Mouse (Mus musculus) left cerebral cortex, adult 8-10 months (tissue): ENCODE data around the gene Rpp25. TPM values are rescaled to one million over a fixed set of nuclear protein-coding genes. Genes with fewer than 3 reads are reported as not detected.

Experiments used
- DNase-seq, 2 experiments: peaks; one replicate each; pipeline ENCODE4 v3.0.0; 2022; ENCODE audit warnings: low spot score in 2 of 2
- total RNA-seq, 4 experiments: library from RNA; stranded (reverse); gene quantifications; 2 replicates each; pipeline ENCODE4 v1.2.4; 2022

The Rpp25 gene
- total RNA-seq, 4 experiments from 2014 or later = 16.0 to 19.5 (median 17.7) TPM

DNA sequence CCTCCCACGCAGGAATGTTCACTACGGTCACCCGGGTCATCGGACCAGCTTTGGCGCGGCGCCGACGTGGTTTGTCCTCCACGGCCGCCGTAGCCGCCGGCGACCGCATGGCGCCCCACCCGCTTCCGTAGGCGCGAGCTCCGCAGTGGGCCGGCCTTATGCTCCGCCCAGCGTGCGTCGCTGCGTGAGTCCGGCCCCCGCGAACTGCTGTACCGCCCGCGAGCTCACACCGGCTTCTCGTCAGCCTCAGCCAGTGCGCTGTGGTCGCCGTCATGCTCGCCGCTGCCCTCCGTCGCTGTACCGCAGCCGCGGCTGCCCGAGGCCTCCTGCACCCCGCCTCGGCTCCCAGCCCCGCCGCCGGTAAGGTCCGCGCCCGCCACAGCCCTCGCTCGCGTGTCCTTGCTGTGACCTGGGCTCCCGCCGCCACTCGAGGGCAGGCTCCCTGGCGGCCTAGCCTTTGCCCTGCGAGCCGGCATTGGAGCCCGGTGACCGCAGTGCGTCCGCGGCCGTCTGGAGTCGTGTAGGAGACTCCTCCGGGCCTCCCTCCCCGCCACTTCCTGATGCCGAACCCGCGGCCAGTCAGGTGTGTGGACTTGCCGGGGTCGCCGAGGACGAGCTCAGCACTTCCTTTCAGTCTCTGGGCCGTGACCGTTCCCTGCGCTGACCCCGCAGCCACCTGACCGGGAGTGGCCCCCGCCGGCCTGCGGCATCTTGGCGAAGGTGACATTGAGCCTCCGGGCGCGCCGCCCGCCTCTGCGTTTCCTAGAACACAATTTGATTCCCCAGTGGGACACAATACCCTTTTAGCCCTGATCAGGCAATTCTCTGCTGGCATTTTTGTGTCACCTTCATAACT is 17.5 kb downstream of the Rpp25 start, which contains the start of gene Cox5a:
Gene Cox5a (plus strand): TSS at position 219 of the 856 bp plus-strand sequence.
- DNase-seq = peak; percentile 93 to 94

DNA sequence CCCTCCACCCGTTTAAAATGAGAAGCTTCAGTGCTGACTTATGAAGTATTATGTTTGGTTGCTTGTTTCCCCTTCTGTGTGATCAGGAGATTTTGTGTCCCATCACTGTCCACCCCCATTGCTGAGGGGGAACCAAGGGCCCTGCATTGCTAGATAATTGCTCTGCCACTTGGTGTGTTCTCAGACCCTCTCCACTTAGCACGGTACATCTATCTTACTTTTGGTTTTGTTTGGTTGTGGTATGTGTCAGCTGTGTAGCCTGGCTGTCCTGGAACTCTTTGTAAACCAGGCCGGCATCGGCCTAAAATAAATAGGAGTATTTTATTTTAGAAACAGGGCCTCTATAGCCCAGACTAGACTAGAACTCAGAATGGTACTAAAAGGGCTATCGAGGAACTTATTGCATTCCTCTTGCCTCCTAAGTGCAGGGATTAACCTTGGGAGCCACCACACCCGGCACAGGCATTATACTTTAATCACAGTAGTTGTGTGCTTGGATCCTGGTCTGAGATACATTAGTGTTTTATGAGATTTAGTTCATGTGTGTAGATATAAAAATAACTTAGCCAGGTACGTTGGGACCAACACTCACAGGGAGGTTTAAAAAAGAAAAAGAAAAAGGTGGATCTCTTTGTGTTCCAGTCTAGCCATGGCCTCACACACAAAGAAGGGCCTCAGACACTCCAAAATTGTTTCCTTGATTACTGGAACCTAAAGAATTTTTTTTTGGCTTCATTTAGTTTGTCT is 18.5 kb downstream of the Rpp25 start:
- no peak for DNase-seq

DNA sequence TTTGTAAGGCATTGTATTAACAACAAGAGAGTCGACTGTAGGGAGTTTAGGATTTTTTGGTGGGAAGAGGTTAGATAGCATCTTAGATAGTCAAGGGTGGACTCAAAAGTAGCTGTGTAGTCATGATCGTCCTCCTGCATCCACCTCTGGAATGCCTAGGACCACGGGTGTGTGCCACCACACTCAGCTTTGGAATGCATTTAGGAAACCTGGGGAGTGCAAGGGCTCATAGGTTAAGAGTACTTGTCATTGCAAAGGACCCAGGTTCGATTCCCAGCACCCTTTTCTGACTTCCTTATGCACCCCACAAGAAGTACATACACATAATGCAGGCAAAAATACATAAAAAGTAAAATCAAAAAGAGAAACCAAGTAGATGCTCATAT is 19.0 kb downstream of the Rpp25 start:
- no peak for DNase-seq

DNA sequence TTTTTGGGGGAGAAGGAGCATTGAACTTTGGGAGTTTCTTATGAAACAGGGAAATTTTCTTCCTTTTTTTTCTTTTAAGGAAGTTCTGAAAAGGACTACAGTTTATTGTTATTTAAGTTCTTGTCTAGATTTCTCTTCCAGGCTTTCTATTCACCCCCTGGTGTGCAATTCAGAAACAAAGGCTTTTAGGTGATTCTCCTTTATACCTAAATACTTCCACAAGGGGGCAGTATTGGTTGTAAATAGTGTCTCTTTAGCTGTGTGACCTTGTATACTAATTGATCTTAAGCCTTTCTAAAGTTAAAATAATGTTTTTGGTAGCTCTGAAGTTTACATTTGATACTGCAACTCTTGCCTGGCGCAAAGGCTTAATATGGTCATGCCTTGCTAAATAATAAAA is 19.9 kb downstream of the Rpp25 start:
- no peak for DNase-seq

DNA sequence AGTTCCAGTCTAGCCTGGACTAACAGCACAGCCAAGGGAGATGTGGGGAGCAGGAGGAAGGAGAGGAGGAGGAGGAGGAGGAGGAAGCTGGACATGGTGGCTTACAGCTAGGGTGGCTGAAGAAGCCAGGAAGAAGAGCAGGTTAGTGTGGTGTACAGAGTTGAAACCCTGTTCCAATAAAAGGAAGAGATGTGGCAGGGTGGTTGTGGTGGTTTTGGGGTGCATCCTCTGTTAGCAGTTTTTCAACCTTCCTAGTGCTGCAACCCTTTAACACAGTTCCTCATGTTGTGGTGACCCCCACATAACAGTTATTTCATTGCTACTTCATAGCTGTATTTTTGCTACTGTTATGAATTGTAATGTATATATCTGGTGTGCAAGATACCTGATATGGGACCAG is 20.6 kb downstream of the Rpp25 start:
- no peak for DNase-seq

DNA sequence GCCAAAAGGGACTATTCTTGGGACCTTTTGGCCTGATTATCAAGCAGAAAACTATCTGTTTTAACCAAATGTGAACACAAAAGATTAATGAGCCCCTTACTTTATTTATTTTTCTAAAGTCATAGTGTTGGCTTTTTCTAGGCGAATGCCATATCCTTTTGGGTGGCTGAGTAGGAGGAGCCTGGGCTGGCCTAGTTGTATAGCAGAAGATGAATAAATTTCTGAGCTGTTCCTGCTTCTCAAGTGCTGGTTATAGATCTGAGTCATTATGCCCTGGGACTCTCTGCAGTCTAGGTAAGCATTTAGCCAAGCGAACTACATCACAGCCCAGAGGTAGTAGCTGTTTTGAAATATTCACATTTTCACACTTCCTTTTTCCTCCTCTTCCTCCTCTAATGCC is 21.7 kb downstream of the Rpp25 start:
- DNase-seq = no peak

DNA sequence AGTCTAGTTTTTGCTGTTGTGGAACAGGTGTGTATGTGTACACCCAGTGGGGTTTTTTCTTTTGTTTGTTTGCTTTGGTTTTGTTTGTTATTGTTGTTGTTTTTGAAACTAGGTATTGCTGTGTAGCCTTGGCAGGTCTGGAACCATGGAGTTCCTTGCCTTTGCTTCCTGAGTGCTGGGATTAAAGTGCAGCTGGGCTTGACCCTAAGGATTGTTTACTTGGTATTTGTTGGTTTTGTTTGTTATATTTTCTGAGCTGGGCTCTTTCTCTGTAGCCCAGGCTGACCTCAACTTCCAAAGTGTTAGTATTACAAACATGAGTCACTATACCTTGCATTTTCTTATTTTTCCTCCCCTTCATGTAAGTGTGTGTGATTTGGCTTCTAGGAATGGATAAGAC is 22.6 kb downstream of the Rpp25 start:
- no peak for DNase-seq

DNA sequence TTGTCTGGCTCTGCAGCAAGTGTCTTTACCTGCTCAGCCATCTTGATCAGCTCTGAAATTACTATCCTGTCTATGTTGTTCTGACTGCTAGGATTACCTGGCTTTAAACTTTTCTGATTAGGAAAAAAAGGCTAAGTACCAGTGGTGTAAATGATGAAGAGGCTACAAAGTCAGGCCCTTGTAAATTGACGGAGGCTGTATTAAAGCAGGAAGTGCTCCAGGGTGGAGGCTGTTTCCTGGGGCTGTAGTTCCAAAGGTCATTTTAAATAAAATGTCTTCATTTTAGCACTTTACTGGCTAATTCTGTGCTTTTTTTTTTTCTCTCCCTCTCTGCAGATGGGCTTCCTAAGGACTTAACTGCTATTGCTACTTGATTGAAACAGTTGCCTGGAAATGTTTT is 28.1 kb downstream of the Rpp25 start:
- DNase-seq = no peak

DNA sequence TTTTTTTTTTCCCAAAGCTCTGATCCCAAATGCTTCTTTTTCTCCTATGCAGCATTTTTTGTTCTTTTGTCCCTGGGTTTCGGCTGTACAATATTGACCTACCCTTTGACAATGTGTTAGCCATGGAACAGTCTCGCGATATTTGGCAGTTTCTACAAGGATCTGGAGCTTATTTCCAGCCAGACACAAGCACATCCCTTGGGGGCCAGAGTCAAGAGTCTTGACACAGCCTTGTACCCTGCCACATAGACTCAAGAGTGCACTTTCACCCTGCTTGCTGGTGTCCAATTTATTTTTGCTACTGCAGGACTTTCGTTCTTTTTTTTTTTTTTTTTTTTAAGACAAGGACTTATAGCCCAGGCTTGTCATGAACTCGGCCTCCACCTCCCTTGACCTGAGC is 32.5 kb downstream of the Rpp25 start:
- DNase-seq = no peak

DNA sequence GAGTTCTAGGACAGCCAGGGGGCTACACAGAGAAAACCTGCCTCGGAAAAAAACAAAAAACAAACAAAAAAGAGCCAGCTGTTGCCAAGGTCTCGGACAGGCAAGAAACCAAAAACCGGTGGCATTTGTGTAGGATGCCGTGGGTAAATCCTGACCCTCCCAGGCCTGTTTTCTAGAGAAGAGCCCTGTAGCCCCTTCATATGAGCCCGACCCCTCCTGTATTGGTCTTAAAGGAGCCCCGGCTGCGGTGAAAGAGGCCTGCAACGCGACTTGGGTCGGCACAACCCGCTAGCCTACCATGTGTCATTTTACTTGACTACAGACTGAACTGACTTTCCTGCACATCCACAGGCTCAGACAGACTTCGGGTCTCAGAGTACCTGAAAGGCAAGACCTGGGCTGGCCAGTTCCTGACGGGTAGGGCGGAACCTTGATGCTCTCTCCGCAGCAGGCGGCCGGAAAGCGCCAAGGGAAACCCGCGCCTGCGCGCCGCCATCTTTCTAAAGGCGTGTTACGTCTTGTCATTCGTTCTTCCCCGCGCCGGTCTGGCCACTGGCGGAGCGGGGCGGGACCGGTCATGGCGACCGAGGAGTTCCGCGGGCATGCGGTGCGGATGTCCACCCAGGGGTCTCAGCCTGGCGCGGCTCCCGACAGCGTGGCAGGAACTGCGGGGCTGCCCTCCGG is 33.4 kb downstream of the Rpp25 start, which contains the start of gene Fam219b:
Gene Fam219b (plus strand): TSS at position 485 of the 684 bp plus-strand sequence.
- DNase-seq = peak; percentile 82 to 89

DNA sequence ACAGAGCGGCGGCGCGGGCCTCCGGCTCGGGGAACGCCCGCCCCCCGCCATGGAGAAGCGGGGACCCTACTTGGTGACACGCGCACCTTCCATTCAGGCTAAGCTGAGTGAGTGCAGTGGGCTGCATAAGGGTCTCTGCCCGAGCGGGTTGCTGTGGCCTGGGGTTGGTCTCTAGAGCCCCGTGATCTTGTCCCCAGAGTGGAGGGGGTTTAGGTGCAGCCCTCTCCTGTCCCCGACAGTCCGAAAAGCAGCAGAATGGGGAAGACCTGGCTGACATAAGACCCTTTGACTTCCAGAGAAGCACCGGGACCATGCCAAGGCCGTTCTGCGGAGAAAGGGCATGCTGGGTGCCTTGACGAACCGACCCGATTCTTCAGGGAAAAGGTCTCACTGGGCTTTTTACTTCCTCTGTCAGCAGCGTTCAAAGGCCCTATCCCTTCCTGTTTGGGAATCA is 33.9 kb downstream of the Rpp25 start:
- DNase-seq = no peak

DNA sequence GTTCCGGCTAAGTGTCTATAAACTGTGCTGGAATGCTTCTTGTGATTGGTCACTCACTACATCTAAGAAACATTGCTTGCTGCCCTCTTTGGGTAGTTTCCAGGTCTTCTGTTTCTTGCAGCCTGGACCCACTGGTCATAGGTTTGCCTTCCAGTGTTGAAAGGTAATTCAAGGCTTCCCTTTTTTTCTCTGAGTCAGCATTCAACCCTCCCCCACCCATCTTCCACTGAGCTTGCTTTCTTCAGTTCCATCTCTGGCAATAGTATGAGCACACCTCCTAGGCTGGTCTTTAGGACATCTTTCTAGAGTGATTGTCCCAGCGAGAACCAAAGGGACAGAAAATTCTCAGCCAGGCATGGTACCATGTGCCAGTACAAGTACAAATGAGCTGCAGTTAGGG is 35.7 kb downstream of the Rpp25 start:
- no peak for DNase-seq

DNA sequence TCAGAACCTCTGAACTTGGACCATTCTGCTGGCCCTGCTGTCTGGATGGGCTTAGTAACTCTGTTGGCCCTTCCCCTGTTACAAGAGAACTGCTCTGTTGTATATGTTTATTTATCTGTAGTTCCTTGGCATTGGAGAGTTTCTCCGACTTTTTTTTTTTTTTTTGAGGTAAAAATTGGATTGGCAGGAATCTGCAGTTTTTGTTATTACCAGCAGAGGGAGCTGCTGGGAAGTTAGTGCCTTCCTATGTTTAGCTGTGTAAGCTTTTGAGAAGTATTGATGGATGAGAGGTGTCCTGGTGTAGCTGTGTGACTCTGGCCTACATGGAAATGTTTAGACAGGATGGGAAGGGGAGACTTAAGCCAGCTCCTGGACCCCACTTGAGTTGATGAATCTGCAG is 37.5 kb downstream of the Rpp25 start:
- no peak for DNase-seq

DNA sequence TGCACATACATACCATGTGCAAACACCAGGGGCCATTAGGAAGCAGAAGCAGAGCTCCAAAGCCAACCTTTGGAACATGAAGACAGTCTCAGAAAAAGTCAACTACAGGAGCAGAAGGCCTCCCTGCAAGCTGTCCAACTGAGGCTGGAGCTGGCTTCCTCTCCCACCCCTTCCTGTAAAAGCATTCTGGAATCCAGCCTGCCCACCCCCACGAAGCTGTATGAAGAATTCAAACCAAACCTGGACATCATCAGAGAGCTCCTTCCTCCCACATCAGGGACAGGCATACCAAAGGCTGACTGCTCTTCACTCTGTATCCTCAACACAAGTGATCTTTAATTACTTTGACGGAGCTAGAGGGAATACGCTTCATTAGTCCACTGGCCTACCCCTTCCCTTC is 40.1 kb downstream of the Rpp25 start:
- DNase-seq = no peak

DNA sequence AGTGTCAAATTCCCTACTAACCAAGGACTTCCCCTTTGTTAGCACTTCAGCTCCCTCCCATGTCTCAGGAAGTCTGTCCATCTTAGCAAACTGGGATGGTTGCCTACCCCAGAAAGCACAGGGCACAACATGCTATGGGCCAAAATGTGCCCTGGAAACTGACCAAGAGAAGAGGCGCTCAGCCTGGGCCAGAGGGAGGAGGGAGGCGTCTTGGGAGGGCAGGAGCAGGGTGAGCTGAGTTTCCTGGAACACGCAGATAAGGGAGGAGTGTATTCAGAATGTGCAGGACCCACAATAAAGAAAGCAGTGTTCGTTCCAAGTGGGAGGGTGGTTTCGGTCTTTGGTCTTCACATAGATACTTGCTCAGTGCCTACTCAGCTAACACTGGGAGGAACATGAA is 43.5 kb downstream of the Rpp25 start:
- DNase-seq = no peak

DNA sequence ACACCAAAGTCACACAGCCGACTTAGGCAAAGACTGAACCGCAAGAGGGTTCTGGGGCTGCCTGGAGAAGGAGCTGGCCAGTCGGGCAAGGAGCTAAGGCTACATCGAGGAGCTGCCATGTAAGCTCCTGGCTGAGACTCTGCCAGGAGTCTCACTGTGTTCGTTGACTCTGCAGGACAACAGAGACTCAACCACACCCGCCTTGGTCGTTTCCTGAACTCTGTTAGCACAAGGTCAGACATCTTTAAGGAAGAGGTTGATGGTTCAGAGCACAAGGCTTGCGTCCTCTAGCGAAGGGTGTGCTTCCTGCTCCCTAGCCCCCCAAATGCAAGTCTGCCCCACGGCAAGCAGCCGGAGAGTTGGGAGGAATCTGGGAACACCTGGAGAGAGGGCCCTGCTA is 44.0 kb downstream of the Rpp25 start:
- DNase-seq = no peak

DNA sequence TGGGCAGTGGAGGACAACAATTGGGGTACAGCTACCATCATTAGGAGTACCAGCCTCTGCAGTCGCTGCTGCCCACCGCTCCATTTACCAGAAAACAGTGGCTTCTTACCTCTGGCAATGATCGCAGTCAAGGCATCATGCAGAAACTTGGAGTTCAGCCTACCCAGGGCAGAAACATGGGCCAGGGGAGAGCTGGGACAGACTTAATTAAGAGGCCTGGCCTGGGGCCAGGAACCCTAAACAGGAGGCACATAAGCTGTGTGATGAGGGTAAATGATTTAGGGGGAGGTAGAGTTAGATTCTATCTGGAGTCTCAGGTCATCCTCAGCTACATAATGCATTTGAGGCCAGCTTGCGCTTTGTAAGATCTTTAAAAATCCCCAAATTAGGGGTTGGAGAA is 45.4 kb downstream of the Rpp25 start:
- DNase-seq = no peak

DNA sequence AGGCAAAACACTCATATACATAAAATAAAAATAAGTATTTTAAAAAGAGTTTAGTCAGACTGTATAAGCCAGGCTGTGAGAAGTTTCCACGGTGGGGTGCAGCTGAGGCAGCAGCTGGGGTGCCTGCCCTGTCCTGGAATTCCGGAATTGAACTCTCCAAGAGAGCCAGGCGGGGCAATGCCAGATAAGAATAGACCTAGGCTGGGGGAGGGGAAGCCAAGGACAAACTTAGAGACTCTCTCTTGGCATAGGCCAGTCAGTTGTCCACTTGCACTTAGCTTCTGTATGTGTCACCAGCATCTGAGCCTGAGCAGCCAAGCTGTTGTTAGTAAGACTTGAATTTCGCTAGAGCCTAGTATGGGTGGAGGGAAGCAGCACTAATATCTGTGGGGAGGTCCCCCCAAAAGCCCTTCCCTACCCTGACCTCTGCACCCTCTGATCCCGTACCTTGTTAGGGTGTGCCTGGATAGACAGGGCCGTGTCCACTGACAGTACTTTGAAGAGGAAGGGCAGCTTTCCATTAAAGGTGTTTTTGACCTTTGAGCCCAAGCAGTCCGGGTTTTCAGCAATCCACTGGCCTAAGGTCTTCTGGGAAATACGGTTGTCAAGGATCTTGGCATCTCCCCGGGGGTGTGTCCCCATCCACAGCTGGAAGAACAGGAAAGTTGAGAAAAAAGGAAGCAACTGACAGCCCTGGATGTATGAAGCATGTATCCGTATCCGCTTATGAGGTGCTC is 46.5 kb downstream of the Rpp25 start:
- no peak for DNase-seq

DNA sequence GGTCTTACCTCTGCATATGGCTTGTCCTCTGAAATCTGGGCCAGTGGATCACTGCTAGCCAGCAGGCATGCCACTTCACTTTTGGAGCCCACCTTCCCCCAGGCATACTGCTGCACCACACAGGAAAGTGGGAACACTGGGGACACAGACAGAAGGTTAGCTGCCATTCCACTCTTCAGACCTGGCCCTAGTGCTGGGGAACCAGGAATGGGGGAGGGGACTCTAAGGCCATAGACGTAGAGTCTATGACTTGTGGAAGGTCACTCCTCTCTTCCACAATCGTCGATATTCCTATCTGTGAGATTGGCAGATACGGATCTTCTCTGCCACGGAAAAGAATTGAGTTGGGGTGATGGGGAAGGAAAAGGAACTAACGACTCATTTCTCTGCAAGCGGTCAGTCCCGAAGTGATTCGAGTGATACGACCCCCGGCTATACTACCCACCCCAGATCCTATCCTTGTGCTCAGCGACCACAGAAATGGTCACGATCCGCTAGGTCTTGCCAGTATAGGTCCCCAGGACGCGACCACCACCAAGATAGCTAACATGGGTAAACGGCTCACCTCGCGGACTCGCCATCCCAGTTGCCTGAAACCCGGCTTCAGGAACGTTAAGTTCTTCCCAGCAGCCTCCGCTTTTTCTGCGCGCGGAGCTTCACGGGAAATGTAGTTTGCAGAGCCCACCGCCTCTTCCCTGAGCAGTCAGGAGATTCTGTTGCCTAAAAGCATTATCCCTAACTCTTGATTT is 48.5 kb downstream of the Rpp25 start, which contains the start of gene Mpi:
Gene Mpi (minus strand): TSS at position 625 of the 749 bp plus-strand sequence.
- DNase-seq = peak in 1 of 2 experiments; percentile 69

DNA sequence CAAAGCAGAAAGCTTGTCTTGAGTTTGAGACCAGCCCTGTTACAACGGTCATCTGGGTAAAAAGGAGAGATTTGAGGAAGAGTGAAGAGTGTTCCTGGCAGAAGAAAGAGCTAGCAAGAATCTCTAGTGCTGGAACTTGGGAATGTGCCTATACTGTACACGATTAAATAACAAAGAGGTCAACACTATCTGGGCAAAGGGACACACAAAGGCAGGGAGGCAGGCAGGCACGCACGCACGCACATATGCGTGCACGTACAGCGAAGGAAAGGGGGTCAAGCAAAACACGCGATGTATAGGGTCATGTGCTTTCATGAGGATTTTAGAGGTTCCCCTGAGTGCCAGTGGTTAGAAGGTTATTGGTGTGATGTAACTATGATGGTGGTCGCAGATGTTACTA is 49.3 kb downstream of the Rpp25 start:
- DNase-seq = no peak
